Mouse (Mus musculus) Patski (cell line): ENCODE measurements at regions not wholly inside any gene's neighbourhood (a gene's known extent, or its start where the extent isn't known, plus 50 kb on each side); places are given as distances from the start of the nearest gene placed in this dataset.
A peak's percentile ranks its signal among the peaks of the same experiment; 100 is the strongest.

Source experiments
- ATAC-seq: fragments of 100-300 bp; one replicate; pipeline ENCODE4 v1.8.0; 2021
- CTCF ChIA-PET: fragments of 350-600 bp; sonication (Branson Sonifier 250); formaldehyde crosslinking; loops from one replicate; lab custom pipeline; 2022; ENCODE audit warnings: inconsistent platforms; lab: Charles Lee
- POLR2A ChIA-PET: fragments of 350-600 bp; sonication (Branson Sonifier 250); formaldehyde crosslinking; loops from one replicate; lab custom pipeline; 2022; ENCODE audit warnings: antibody characterized with exemption, inconsistent platforms; lab: Charles Lee
- DNase-seq: peaks from one replicate; pipeline ENCODE4 v3.0.0-alpha.2; 2011; ENCODE audit warnings: low read depth, low spot score
- H3K27me3 ChIP-seq: fragments of 371-371 bp; one replicate; pipeline ENCODE4 v1.5.1; 2021
- CTCF ChIP-seq: fragments of 100-300 bp; IDR thresholded peaks from one replicate; pipeline ENCODE4 v1.5.1; 2021
- in situ Hi-C: fragments of 300-500 bp; cut with MboI; formaldehyde crosslinking; loops from 3 replicates; pipeline ENCODE4 v1.11.1; 2018; ENCODE audit warnings: low pct_unique_long_range_greater_than_20kb, mixed read lengths

- DNase-seq: no peak
- ChIA-PET POLR2A (no interaction called here), CTCF (no interaction called here)
- in situ Hi-C loops: no loop called here
- no peak for ATAC-seq
- TF ChIP-seq CTCF: no peak
- no peaks in the 10 kb centered on the region for H3K27me3 ChIP-seq
Measured at GRCm38 (mm10) chr8:33997676-33998075, 113.9 kb downstream of the Gm10131 start.

- no peak for DNase-seq
- ChIA-PET CTCF (no interaction called here), POLR2A (no interaction called here)
- TF ChIP-seq CTCF: no peak
- H3K27me3 ChIP-seq: no peaks in the 10 kb centered on the region
- in situ Hi-C loops: no loop called here
- peak; percentile 17 for ATAC-seq
Measured at GRCm38 (mm10) chr8:33992946-33993345, 118.6 kb downstream of the Gm10131 start.

GRCm38 (mm10) chr8:33991917-33992875 is 119.3 kb downstream of the Gm10131 start:
- CTCF ChIA-PET: interaction anchor here (0.9 kb wide), 1 partner anchor 13 kb away, joined by 3 read pairs; no protein-coding TSS in a partner anchor
- ATAC-seq (no peak), DNase-seq (no peak)
- H3K27me3 ChIP-seq: no peaks in the 10 kb centered on the region
- TF ChIP-seq CTCF: no peak
- in situ Hi-C loops: no loop called here
- POLR2A ChIA-PET: no interaction called here

- TF ChIP-seq CTCF: no peak
- in situ Hi-C loops: no loop called here
- H3K27me3 ChIP-seq: no peaks in the 10 kb centered on the region
- DNase-seq: no peak
- CTCF ChIA-PET: interaction anchor here (0.9 kb wide), 1 partner anchor 12 kb away, joined by 3 read pairs; no protein-coding TSS in a partner anchor
- POLR2A ChIA-PET: no interaction called here
- no peak for ATAC-seq
Measured at GRCm38 (mm10) chr8:33991165-33991916, 120.2 kb downstream of the Gm10131 start.

GRCm38 (mm10) chr8:33990039-33990438 is 121.5 kb downstream of the Gm10131 start:
- no peaks in the 10 kb centered on the region for H3K27me3 ChIP-seq
- CTCF ChIA-PET: no interaction called here
- DNase-seq: no peak
- in situ Hi-C loops: no loop called here
- ATAC-seq: no peak
- POLR2A ChIA-PET: no interaction called here
- no peak for TF ChIP-seq CTCF

GRCm38 (mm10) chr8:33987755-33988104 is 123.8 kb downstream of the Gm10131 start:
- H3K27me3 ChIP-seq: no peaks in the 10 kb centered on the region
- CTCF ChIA-PET: interaction anchor here (1.0 to 1.6 kb wide), 3 partner anchors 20 to 79 kb away, joined by 3 to 4 read pairs (median 3); no protein-coding TSS in a partner anchor
- ATAC-seq: no peak
- in situ Hi-C loops: no loop called here
- POLR2A ChIA-PET: interaction anchor here (1.1 kb wide), 1 partner anchor 9 kb away, joined by 3 read pairs; no protein-coding TSS in a partner anchor
- no peak for TF ChIP-seq CTCF
- no peak for DNase-seq

- H3K27me3 ChIP-seq: no peaks in the 10 kb centered on the region
- no peak for ATAC-seq
- no peak for TF ChIP-seq CTCF
- POLR2A ChIA-PET: interaction anchor here (0.6 to 1.1 kb wide), 4 partner anchors 8 to 774 kb away, joined by 3 to 4 read pairs (median 3); no protein-coding TSS in a partner anchor
- CTCF ChIA-PET: interaction anchor here (1.3 to 1.6 kb wide), 2 partner anchors 56 to 79 kb away, joined by 3 to 4 read pairs; no protein-coding TSS in a partner anchor
- DNase-seq: peak; percentile 49
- in situ Hi-C loops: no loop called here
Measured at GRCm38 (mm10) chr8:33987091-33987754, 124.3 kb downstream of the Gm10131 start.

- ChIA-PET CTCF (interaction anchor here (1.3 kb wide), 1 partner anchor 80 kb away, joined by 3 read pairs; no protein-coding TSS in a partner anchor), POLR2A (interaction anchor here (0.6 to 1.0 kb wide), 3 partner anchors 8 to 775 kb away, joined by 3 to 4 read pairs (median 3); no protein-coding TSS in a partner anchor)
- in situ Hi-C loops: no loop called here
- no peaks in the 10 kb centered on the region for H3K27me3 ChIP-seq
- ATAC-seq (no peak), DNase-seq (no peak)
- TF ChIP-seq CTCF: no peak
Measured at GRCm38 (mm10) chr8:33986657-33987056, 124.9 kb downstream of the Gm10131 start.

- in situ Hi-C loops: no loop called here
- ATAC-seq: no peak
- CTCF ChIA-PET: no interaction called here
- POLR2A ChIA-PET: no interaction called here
- no peak for TF ChIP-seq CTCF
- no peaks in the 10 kb centered on the region for H3K27me3 ChIP-seq
- DNase-seq: no peak
Measured at GRCm38 (mm10) chr8:33985430-33985977, 126.0 kb downstream of the Gm10131 start.

- ATAC-seq (no peak), DNase-seq (no peak)
- POLR2A ChIA-PET: no interaction called here
- TF ChIP-seq CTCF: peak; percentile 49
- CTCF ChIA-PET: no interaction called here
- in situ Hi-C loops: no loop called here
- no peaks in the 10 kb centered on the region for H3K27me3 ChIP-seq
Measured at GRCm38 (mm10) chr8:33981629-33982028, 129.9 kb downstream of the Gm10131 start.
